Mouse (Mus musculus) c-Kit-positive CD71-positive TER-119-negative erythroid progenitor cells, embryonic 14.5 days (primary cell): Measurements from ENCODE around the gene Igfn1.

Experiments
- DNase-seq: peaks from one replicate; pipeline ENCODE4 v3.0.0-alpha.2; 2013; ENCODE audit warnings: low read depth

Igfn1 gene

GRCm38 (mm10) chr1:135929876-135930275, 76.3 kb downstream of the Igfn1 start:
- no peak for DNase-seq

GRCm38 (mm10) chr1:135925848-135926247, 80.3 kb downstream of the Igfn1 start:
- no peak for DNase-seq

- DNase-seq, result no peak
Observed at GRCm38 (mm10) chr1:135924377-135924994, 81.7 kb downstream of the Igfn1 start.

- no peak for DNase-seq
Observed at GRCm38 (mm10) chr1:135923229-135923628, 82.9 kb downstream of the Igfn1 start.

- no peak for DNase-seq
Observed at GRCm38 (mm10) chr1:135918644-135919407, 87.3 kb downstream of the Igfn1 start, which contains the start of gene Pkp1. Pkp1 (minus strand) TSS chr1:135919207.

GRCm38 (mm10) chr1:135917206-135917605, 88.9 kb downstream of the Igfn1 start:
- no peak for DNase-seq

- no peak for DNase-seq
Observed at GRCm38 (mm10) chr1:135916486-135917058, 89.6 kb downstream of the Igfn1 start.

- no peak for DNase-seq
Observed at GRCm38 (mm10) chr1:135913657-135914056, 92.5 kb downstream of the Igfn1 start.

- no peak for DNase-seq
Observed at GRCm38 (mm10) chr1:135909381-135909780, 96.8 kb downstream of the Igfn1 start.

GRCm38 (mm10) chr1:135906736-135907135, 99.4 kb downstream of the Igfn1 start:
- DNase-seq, result no peak
